In genomic region chr5:136199526-136199925, GRCm38 (mm10) we compare ENCODE assay signal across 8 mouse cellular contexts. TPM values are rescaled to one million over a fixed set of nuclear protein-coding genes. Genes with fewer than 3 reads are reported as not detected.
A peak's percentile ranks its signal among the peaks of the same experiment; 100 is the strongest.
DNase-seq lines count a peak whose midpoint lies in the region; ATAC-seq lines count a peak whose summit lies in the region.

No protein-coding gene starts in this region.

- 23% methylated on average over 11 of the region's 11 CpGs for WGBS in forebrain, embryonic 16.5 days
- 44% methylated on average over 11 of the region's 11 CpGs for WGBS in neural tube, embryonic 12.5 days

- peak overlapping the region; percentile 90 for H3K4me3 ChIP-seq in erythroblast, embryonic 14.5 days (replicated peaks)
- peak overlapping the region; percentile 73 for H3K4me3 ChIP-seq in forebrain, embryonic 16.5 days (replicated peaks; ENCODE audit: low read length)
- H3K4me3 ChIP-seq in neural tube, embryonic 12.5 days = peak overlapping the region; percentile 73

- no peak for ATAC-seq in erythroblast, adult 5-6 weeks (replicated peaks; ENCODE audit: low FRiP score, poor library complexity, severe bottlenecking)
- ATAC-seq in forebrain, embryonic 16.5 days = no peak
- ATAC-seq in neural tube, embryonic 12.5 days (ENCODE audit: low FRiP score, low read depth) = no peak; the same call in 1 of the 2 replicates

- peaks cover 20% of the 10 kb centered on the region for H3K4me1 ChIP-seq in erythroblast, embryonic 14.5 days (ENCODE audit: control insufficient read depth)
- peaks cover 14% of the 10 kb centered on the region for H3K4me1 ChIP-seq in forebrain, embryonic 16.5 days (replicated peaks; ENCODE audit: control insufficient read depth, insufficient read depth, low read length)
- peaks cover 6% of the 10 kb centered on the region for H3K4me1 ChIP-seq in neural tube, embryonic 12.5 days

- H3K9me3 ChIP-seq in erythroblast, embryonic 14.5 days (ENCODE audit: control insufficient read depth, low read length) = no peaks in the 10 kb centered on the region
- H3K9me3 ChIP-seq in forebrain, embryonic 16.5 days (ENCODE audit: control insufficient read depth, low read length) = no peaks in the 10 kb centered on the region
- H3K9me3 ChIP-seq in neural tube, embryonic 12.5 days = peaks cover 4% of the 10 kb centered on the region; the same call in 1 of the 2 replicates

- H3K9ac ChIP-seq in forebrain, embryonic 16.5 days (replicated peaks; ENCODE audit: low read depth, low read length) = peak overlapping the region; percentile 88
- peak overlapping the region; percentile 75 for H3K9ac ChIP-seq in neural tube, embryonic 12.5 days

- peak overlapping the region; percentile 13; the same call in 1 of the 2 replicates for H3K27ac ChIP-seq in forebrain, embryonic 16.5 days (ENCODE audit: low read length)
- H3K27ac ChIP-seq in neural tube, embryonic 12.5 days = no peak overlapping the region

- peaks cover 28% of the 10 kb centered on the region for H3K36me3 ChIP-seq in erythroblast, embryonic 14.5 days (ENCODE audit: control insufficient read depth)
- H3K36me3 ChIP-seq in forebrain, embryonic 16.5 days (ENCODE audit: control insufficient read depth, insufficient read depth) = peaks cover 7% of the 10 kb centered on the region
- peaks cover 27% of the 10 kb centered on the region for H3K36me3 ChIP-seq in neural tube, embryonic 12.5 days

- no peaks in the 10 kb centered on the region for H3K27me3 ChIP-seq in erythroblast, embryonic 14.5 days (ENCODE audit: control insufficient read depth)
- H3K27me3 ChIP-seq in forebrain, embryonic 16.5 days (replicated peaks; ENCODE audit: control insufficient read depth, insufficient read depth, low read length) = no peaks in the 10 kb centered on the region
- H3K27me3 ChIP-seq in neural tube, embryonic 12.5 days (replicated peaks) = no peaks in the 10 kb centered on the region

- DNase-seq in MN1 (ENCODE audit: low spot score) = peak; percentile 58
- peak; percentile 40 for DNase-seq in kidney, postnatal 14 days
- no peak for DNase-seq in thymus, postnatal 10 days (ENCODE audit: low spot score in 2 of 2)
- no peak for DNase-seq in urinary bladder, adult 18-20 months (ENCODE audit: low spot score in 2 of 2)

- peak overlapping the region; percentile 65 for H3K4me2 ChIP-seq in forebrain, embryonic 16.5 days (ENCODE audit: low read length)
- H3K4me2 ChIP-seq in neural tube, embryonic 12.5 days (replicated peaks) = peak overlapping the region; percentile 90

RNA-seq across cellular contexts. Expression of gene Prkrip1, which starts 0.8 kb away (rescaled TPM):
- 7.3 and 7.9 TPM in 2 replicates for polyA plus RNA-seq in erythroblast, embryonic 14.5 days (2012)
- 1.5 and 6.1 TPM in 2 replicates for total RNA-seq in erythroblast, adult 5-6 weeks (2015; ENCODE audit: low replicate concordance)
- total RNA-seq in erythroblast, adult 5-6 weeks (2017; ENCODE audit: low replicate concordance) = 4.9 and 14.5 TPM in 2 replicates
- 54.0 and 63.0 TPM in 2 replicates for polyA plus RNA-seq in forebrain, embryonic 16.5 days (2015; fragmentation: Nextera tagmentation; extraction: Ambion mirVana)
- polyA plus RNA-seq in neural tube, embryonic 12.5 days (2016; fragmentation: Nextera tagmentation; extraction: Ambion mirVana) = 65.1 and 78.9 TPM in 2 replicates

RNA-seq across cellular contexts. Expression of gene Orai2, which starts 29.0 kb away (rescaled TPM):
- 0.09 and 0.10 TPM in 2 replicates for polyA plus RNA-seq in erythroblast, embryonic 14.5 days (2012)
- 6.9 and 13.1 TPM in 2 replicates for total RNA-seq in erythroblast, adult 5-6 weeks (2015; ENCODE audit: low replicate concordance)
- total RNA-seq in erythroblast, adult 5-6 weeks (2017; ENCODE audit: low replicate concordance) = 6.4 and 10.6 TPM in 2 replicates
- polyA plus RNA-seq in forebrain, embryonic 16.5 days (2015; fragmentation: Nextera tagmentation; extraction: Ambion mirVana) = 41.1 and 44.2 TPM in 2 replicates
- 18.6 and 18.9 TPM in 2 replicates for polyA plus RNA-seq in neural tube, embryonic 12.5 days (2016; fragmentation: Nextera tagmentation; extraction: Ambion mirVana)

RNA-seq across cellular contexts. Expression of gene Sh2b2, which starts 46.8 kb away (rescaled TPM):
- 0.03 and 0.05 TPM in 2 replicates for polyA plus RNA-seq in erythroblast, embryonic 14.5 days (2012)
- 1.5 and 3.8 TPM in 2 replicates for total RNA-seq in erythroblast, adult 5-6 weeks (2015; ENCODE audit: low replicate concordance)
- total RNA-seq in erythroblast, adult 5-6 weeks (2017; ENCODE audit: low replicate concordance) = 1.8 and 5.0 TPM in 2 replicates
- 30.3 and 33.3 TPM in 2 replicates for polyA plus RNA-seq in forebrain, embryonic 16.5 days (2015; fragmentation: Nextera tagmentation; extraction: Ambion mirVana)
- polyA plus RNA-seq in neural tube, embryonic 12.5 days (2016; fragmentation: Nextera tagmentation; extraction: Ambion mirVana) = 28.0 and 29.2 TPM in 2 replicates

Comparison
In these comparisons a context has a peak if more than half of its experiments do, and no peak if none do; other contexts are left out.
1. DNase-seq: peak in MN1 (single experiment) and kidney, postnatal 14 days (single experiment); none in thymus, postnatal 10 days (0 of 2) and urinary bladder, adult 18-20 months (0 of 2).
2. RNA of gene Orai2, which starts 29.0 kb away (polyA plus RNA-seq): 41.1 to 44.2 TPM in forebrain, embryonic 16.5 days and 18.6 to 18.9 TPM in neural tube, embryonic 12.5 days; 0.09 to 0.10 TPM in erythroblast, embryonic 14.5 days; every median in the first group is over 10 times any median in the second.
3. RNA of gene Sh2b2, which starts 46.8 kb away (polyA plus RNA-seq): 30.3 to 33.3 TPM in forebrain, embryonic 16.5 days and 28.0 to 29.2 TPM in neural tube, embryonic 12.5 days; 0.03 to 0.05 TPM in erythroblast, embryonic 14.5 days; every median in the first group is over 10 times any median in the second.
4. Peak in every context shown above with its lines, with median percentiles within 50 percentile points of each other: H3K4me3 ChIP-seq.